Mouse (Mus musculus): ENCODE data around the gene Dll4.

The Dll4 gene

GRCm38 (mm10) chr2:119311544-119311943, 14.0 kb upstream of the Dll4 start:
- DNase-seq (ENCODE audit: low read depth, low spot score) = no peak

GRCm38 (mm10) chr2:119312380-119312958, 13.1 kb upstream of the Dll4 start:
- no peak for DNase-seq (ENCODE audit: low read depth, low spot score)

GRCm38 (mm10) chr2:119313780-119314479, 11.7 kb upstream of the Dll4 start:
- DNase-seq (ENCODE audit: low read depth, low spot score) = no peak

- DNase-seq (ENCODE audit: low read depth, low spot score) = no peak
Observed at GRCm38 (mm10) chr2:119314742-119315310, 10.8 kb upstream of the Dll4 start.

GRCm38 (mm10) chr2:119318043-119318710, 7.4 kb upstream of the Dll4 start:
- DNase-seq (ENCODE audit: low read depth, low spot score) = no peak

GRCm38 (mm10) chr2:119320571-119320970, 5.0 kb upstream of the Dll4 start:
- no peak for DNase-seq (ENCODE audit: low read depth, low spot score)

- DNase-seq (ENCODE audit: low read depth, low spot score) = no peak
Observed at GRCm38 (mm10) chr2:119321771-119322586, 3.6 kb upstream of the Dll4 start.

GRCm38 (mm10) chr2:119322587-119323300, 2.8 kb upstream of the Dll4 start:
- DNase-seq (ENCODE audit: low read depth, low spot score) = no peak

GRCm38 (mm10) chr2:119323866-119324575, 1.6 kb upstream of the Dll4 start:
- DNase-seq (ENCODE audit: low read depth, low spot score) = peak; percentile 50

- peak; percentile 56 for DNase-seq (ENCODE audit: low read depth, low spot score)
Observed at GRCm38 (mm10) chr2:119324576-119325318, 837 bp upstream of the Dll4 start.

- no peak for DNase-seq (ENCODE audit: low read depth, low spot score)
Observed at GRCm38 (mm10) chr2:119326161-119327101, 847 bp downstream of the Dll4 start.

- peak; percentile 78 for DNase-seq (ENCODE audit: low read depth, low spot score)
Observed at GRCm38 (mm10) chr2:119327102-119327480, 1.5 kb downstream of the Dll4 start.

GRCm38 (mm10) chr2:119327942-119328526, 2.5 kb downstream of the Dll4 start:
- no peak for DNase-seq (ENCODE audit: low read depth, low spot score)

- no peak for DNase-seq (ENCODE audit: low read depth, low spot score)
Observed at GRCm38 (mm10) chr2:119328546-119328945, 3.0 kb downstream of the Dll4 start.

- no peak for DNase-seq (ENCODE audit: low read depth, low spot score)
Observed at GRCm38 (mm10) chr2:119329123-119329817, 3.7 kb downstream of the Dll4 start.

GRCm38 (mm10) chr2:119330795-119331194, 5.2 kb downstream of the Dll4 start:
- no peak for DNase-seq (ENCODE audit: low read depth, low spot score)

GRCm38 (mm10) chr2:119332177-119332661, 6.6 kb downstream of the Dll4 start:
- DNase-seq (ENCODE audit: low read depth, low spot score) = no peak
